Mouse (Mus musculus) frontal cortex, postnatal 14 days (tissue): ENCODE measurements around the gene Erp44.
A peak's percentile ranks its signal among the peaks of the same experiment; 100 is the strongest.

ENCODE experiments used
- DNase-seq, 2 experiments: peaks; one replicate each; pipeline ENCODE4 v3.0.0; 2022; ENCODE audit warnings: low spot score in 2 of 2

The Erp44 gene

GRCm38 (mm10) chr4:48279498-48280134 lies at the start of gene Erp44, which contains the start of gene Invs:
Gene Erp44 (minus strand): TSS chr4:48279558.
Gene Invs (plus strand): TSS chr4:48279760.
- peak; percentile 93 to 94 for DNase-seq

- DNase-seq, result no peak
These were observed 48.7 kb upstream of the Erp44 start for GRCm38 (mm10) chr4:48328042-48328441.

GRCm38 (mm10) chr4:48327192-48327591 lies 47.8 kb upstream of the Erp44 start:
- DNase-seq, result no peak

GRCm38 (mm10) chr4:48322095-48322494 lies 42.7 kb upstream of the Erp44 start:
- DNase-seq, result no peak

GRCm38 (mm10) chr4:48321276-48321675 lies 41.9 kb upstream of the Erp44 start:
- no peak for DNase-seq

- DNase-seq, result no peak
These were observed 36.7 kb upstream of the Erp44 start for GRCm38 (mm10) chr4:48316036-48316435.

GRCm38 (mm10) chr4:48314814-48315213 lies 35.5 kb upstream of the Erp44 start:
- DNase-seq, result no peak

- peak in 1 of 2 experiments; percentile 20 for DNase-seq
These were observed 7.9 kb upstream of the Erp44 start for GRCm38 (mm10) chr4:48287086-48287757.

- no peak for DNase-seq
These were observed 1.8 kb upstream of the Erp44 start for GRCm38 (mm10) chr4:48281121-48281520.

GRCm38 (mm10) chr4:48278757-48279497 lies 431 bp downstream of the Erp44 start:
- DNase-seq, result peak in 1 of 2 experiments; percentile 19

GRCm38 (mm10) chr4:48277011-48277410 lies 2.3 kb downstream of the Erp44 start:
- no peak for DNase-seq

- no peak for DNase-seq
These were observed 3.6 kb downstream of the Erp44 start for GRCm38 (mm10) chr4:48275736-48276135.

GRCm38 (mm10) chr4:48273119-48273829 lies 6.1 kb downstream of the Erp44 start:
- no peak for DNase-seq

GRCm38 (mm10) chr4:48271838-48272237 lies 7.5 kb downstream of the Erp44 start:
- no peak for DNase-seq

- DNase-seq, result no peak
These were observed 8.8 kb downstream of the Erp44 start for GRCm38 (mm10) chr4:48270532-48270931.

- DNase-seq, result no peak
These were observed 11.2 kb downstream of the Erp44 start for GRCm38 (mm10) chr4:48268127-48268526.

GRCm38 (mm10) chr4:48267683-48268082 lies 11.7 kb downstream of the Erp44 start:
- no peak for DNase-seq

- no peak for DNase-seq
These were observed 21.3 kb downstream of the Erp44 start for GRCm38 (mm10) chr4:48258045-48258444.

- no peak for DNase-seq
These were observed 26.1 kb downstream of the Erp44 start for GRCm38 (mm10) chr4:48253266-48253665.

- DNase-seq, result no peak
These were observed 35.1 kb downstream of the Erp44 start for GRCm38 (mm10) chr4:48244280-48244679.

GRCm38 (mm10) chr4:48243737-48244136 lies 35.6 kb downstream of the Erp44 start:
- DNase-seq, result no peak

- no peak for DNase-seq
These were observed 36.9 kb downstream of the Erp44 start for GRCm38 (mm10) chr4:48242482-48242881.
